Mouse (Mus musculus) MEL (cell line): ENCODE results near the gene Lonrf2. TPM values are rescaled to one million over a fixed set of nuclear protein-coding genes. Genes with fewer than 3 reads are reported as not detected.

Experiments
- DNase-seq: peaks from one replicate; pipeline ENCODE4 v3.0.0; 2011; ENCODE audit warnings: low read depth, low spot score
- H3K27ac ChIP-seq: 2 replicates; pipeline ENCODE4 v1.5.1; 2012; ENCODE audit warnings: low read depth, mild to moderate bottlenecking, control low read depth, low read length, moderate library complexity; ENCODE audit not compliant: control insufficient read depth
- H3K27me3 ChIP-seq, 2 experiments: fragments of 150-350 bp in 1 of 2; sonication (generic) in 1 of 2; 2 replicates each; pipeline ENCODE4 v1.6.1; 2012; ENCODE audit warnings: low read length in 2 of 2, mild to moderate bottlenecking in 2 of 2, improper control_type of control experiment in 1 of 2, moderate library complexity in 1 of 2; ENCODE audit not compliant: insufficient read depth in 2 of 2, control insufficient read depth in 1 of 2
- H3K36me3 ChIP-seq, 2 experiments: 2 replicates each; pipeline ENCODE4 v1.6.1; 2012 to 2014; ENCODE audit warnings: low read length in 2 of 2, improper control_type of control experiment in 1 of 2, inconsistent platforms in 1 of 2, mild to moderate bottlenecking in 1 of 2; ENCODE audit not compliant: insufficient read depth in 2 of 2, control insufficient read depth in 1 of 2
- H3K4me1 ChIP-seq, 2 experiments: fragments of 150-350 bp in 1 of 2; sonication (generic) in 1 of 2; 2 replicates each; pipeline ENCODE4 v1.6.1; 2012; ENCODE audit warnings: low read length in 2 of 2, improper control_type of control experiment in 1 of 2, mild to moderate bottlenecking in 1 of 2; ENCODE audit not compliant: insufficient read depth in 2 of 2, control insufficient read depth in 1 of 2
- H3K4me3 ChIP-seq, 2 experiments: fragments of 150-350 bp in 1 of 2; sonication (generic) in 1 of 2; 2 replicates each; pipeline ENCODE4 v1.5.1; 2012; ENCODE audit warnings: low read depth in 2 of 2, low read length in 2 of 2, mild to moderate bottlenecking in 2 of 2, moderate library complexity in 2 of 2, control low read depth in 1 of 2, improper control_type of control experiment in 1 of 2; ENCODE audit not compliant: control insufficient read depth in 1 of 2, insufficient read depth in 1 of 2
- H3K79me2 ChIP-seq: 2 replicates; pipeline ENCODE4 v1.6.1; 2012; ENCODE audit warnings: mild to moderate bottlenecking, low read length, moderate library complexity; ENCODE audit not compliant: control insufficient read depth, poor library complexity, insufficient read depth
- H3K9ac ChIP-seq: 2 replicates; pipeline ENCODE4 v1.6.1; 2012; ENCODE audit warnings: low read depth, mild to moderate bottlenecking, control low read depth, low read length, moderate library complexity; ENCODE audit not compliant: control insufficient read depth, poor library complexity, severe bottlenecking
- H3K9me3 ChIP-seq: fragments of 150-350 bp; sonication (generic); replicated peaks from 2 replicates; pipeline ENCODE4 v1.6.1; 2012; ENCODE audit warnings: mild to moderate bottlenecking, low read length, improper control_type of control experiment, moderate library complexity; ENCODE audit not compliant: insufficient read depth
- BHLHE40 ChIP-seq: IDR thresholded peaks from 2 replicates; pipeline ENCODE4 v1.6.1; 2012; ENCODE audit warnings: low read depth, mild to moderate bottlenecking, inconsistent platforms, low read length, improper control_type of control experiment, borderline replicate concordance
- CHD1 ChIP-seq: IDR thresholded peaks from 2 replicates; pipeline ENCODE4 v1.6.1; 2012; ENCODE audit warnings: low read depth, mild to moderate bottlenecking, inconsistent platforms, low read length, improper control_type of control experiment
- CHD2 ChIP-seq: IDR thresholded peaks from 2 replicates; pipeline ENCODE4 v1.6.1; 2011; ENCODE audit warnings: low read length, improper control_type of control experiment
- EP300 ChIP-seq, 2 experiments: IDR thresholded peaks; 2 replicates each; pipeline ENCODE4 v1.6.1; 2011; ENCODE audit warnings: improper control_type of control experiment in 2 of 2, low read length in 2 of 2, low read depth in 1 of 2, mild to moderate bottlenecking in 1 of 2
- MAFK ChIP-seq: IDR thresholded peaks from 2 replicates; pipeline ENCODE4 v1.6.1; 2011; ENCODE audit warnings: low read depth, mild to moderate bottlenecking, low read length, improper control_type of control experiment, borderline replicate concordance
- MAZ ChIP-seq: IDR thresholded peaks from 2 replicates; pipeline ENCODE4 v1.6.1; 2012; ENCODE audit warnings: low read depth, mild to moderate bottlenecking, inconsistent platforms, low read length, improper control_type of control experiment
- MYC ChIP-seq: IDR thresholded peaks from 2 replicates; pipeline ENCODE4 v1.6.1; 2011; ENCODE audit warnings: low read depth, mild to moderate bottlenecking, low read length, improper control_type of control experiment, moderate library complexity
- NELFE ChIP-seq: IDR thresholded peaks from 2 replicates; pipeline ENCODE4 v1.6.1; 2011; ENCODE audit warnings: low read depth, low read length, improper control_type of control experiment
- NRF1 ChIP-seq: IDR thresholded peaks from 2 replicates; pipeline ENCODE4 v1.6.1; 2014; ENCODE audit warnings: low read depth, mild to moderate bottlenecking, inconsistent platforms, low read length, improper control_type of control experiment, moderate library complexity; ENCODE audit not compliant: poor library complexity, insufficient read depth, severe bottlenecking
- POLR2A ChIP-seq, 2 experiments: IDR thresholded peaks; 2 replicates each; pipeline ENCODE4 v1.6.1; 2011 to 2012; ENCODE audit warnings: low read length in 2 of 2, mild to moderate bottlenecking in 2 of 2, control low read depth in 1 of 2, improper control_type of control experiment in 1 of 2, low read depth in 1 of 2, moderate library complexity in 1 of 2; ENCODE audit not compliant: control insufficient read depth in 1 of 2, insufficient read depth in 1 of 2, poor library complexity in 1 of 2
- POLR2AphosphoS2 ChIP-seq: IDR thresholded peaks from 2 replicates; pipeline ENCODE4 v1.6.1; 2011; ENCODE audit warnings: low read length, improper control_type of control experiment
- POLR2AphosphoS5 ChIP-seq: IDR thresholded peaks from 2 replicates; pipeline ENCODE4 v1.6.1; 2012; ENCODE audit warnings: low read depth, borderline replicate concordance, mild to moderate bottlenecking, inconsistent platforms, low read length, moderate library complexity, mixed read lengths
- RAD21 ChIP-seq: IDR thresholded peaks from 2 replicates; pipeline ENCODE4 v1.6.1; 2011; ENCODE audit warnings: mild to moderate bottlenecking, low read depth, low read length, improper control_type of control experiment
- RCOR1 ChIP-seq: IDR thresholded peaks from 2 replicates; pipeline ENCODE4 v1.6.1; 2012; ENCODE audit warnings: low read depth, mild to moderate bottlenecking, inconsistent platforms, low read length, improper control_type of control experiment
- SIN3A ChIP-seq: IDR thresholded peaks from 2 replicates; pipeline ENCODE4 v1.6.1; 2012; ENCODE audit warnings: low read length, improper control_type of control experiment, inconsistent platforms
- SMC3 ChIP-seq: IDR thresholded peaks from 2 replicates; pipeline ENCODE4 v1.6.1; 2011; ENCODE audit warnings: low read depth, low read length, improper control_type of control experiment
- TCF12 ChIP-seq: IDR thresholded peaks from 2 replicates; pipeline ENCODE4 v1.6.1; 2014; ENCODE audit warnings: low read depth, mild to moderate bottlenecking, inconsistent platforms, low read length, improper control_type of control experiment, moderate library complexity
- UBTF ChIP-seq: IDR thresholded peaks from 2 replicates; pipeline ENCODE4 v1.6.1; 2012; ENCODE audit warnings: low read depth, mild to moderate bottlenecking, inconsistent platforms, low read length, improper control_type of control experiment, moderate library complexity, borderline replicate concordance; ENCODE audit not compliant: insufficient read depth
- USF1 ChIP-seq: IDR thresholded peaks from 2 replicates; pipeline ENCODE4 v1.6.1; 2014; ENCODE audit warnings: low read depth, mild to moderate bottlenecking, inconsistent platforms, low read length, improper control_type of control experiment, moderate library complexity
- USF2 ChIP-seq, 2 experiments: IDR thresholded peaks; 2 replicates each; pipeline ENCODE4 v1.6.1; 2011 to 2012; ENCODE audit warnings: improper control_type of control experiment in 2 of 2, low read length in 2 of 2, borderline replicate concordance in 1 of 2, inconsistent platforms in 1 of 2, low read depth in 1 of 2, mild to moderate bottlenecking in 1 of 2; ENCODE audit not compliant: insufficient read depth in 1 of 2
- ZC3H11A ChIP-seq: IDR thresholded peaks from 2 replicates; pipeline ENCODE4 v1.6.1; 2012; ENCODE audit warnings: low read depth, mild to moderate bottlenecking, inconsistent platforms, low read length, improper control_type of control experiment
- ZKSCAN1 ChIP-seq: IDR thresholded peaks from 2 replicates; pipeline ENCODE4 v1.6.1; 2012; ENCODE audit warnings: low read depth, mild to moderate bottlenecking, inconsistent platforms, low read length, improper control_type of control experiment, moderate library complexity
- ZMIZ1 ChIP-seq: IDR thresholded peaks from 2 replicates; pipeline ENCODE4 v1.6.1; 2012; ENCODE audit warnings: low read depth, mild to moderate bottlenecking, inconsistent platforms, low read length, improper control_type of control experiment, moderate library complexity
- ZNF384 ChIP-seq: IDR thresholded peaks from 2 replicates; pipeline ENCODE4 v1.6.1; 2012; ENCODE audit warnings: low read depth, mild to moderate bottlenecking, inconsistent platforms, low read length, improper control_type of control experiment
- polyA plus RNA-seq, 2 experiments: library from polyadenylated mRNA; stranded (reverse) in 1 of 2; unstranded in 1 of 2; fragments of >175 nt in 1 of 2; fragments of >200 nt in 1 of 2; gene quantifications; 2 replicates each; pipeline versions ENCODE4 v1.2.1 to v1.2.4; 2012; ENCODE audit warnings: low replicate concordance in 2 of 2, low read depth in 1 of 2; ENCODE audit not compliant: insufficient read length in 2 of 2, insufficient read depth in 1 of 2, missing spikeins in 1 of 2
- total RNA-seq: library from RNA; depleted of rRNA; stranded (reverse); fragments of 300-350 nt; gene quantifications from 2 replicates; pipeline ENCODE4 v1.2.3, GENCODE M21; 2012; rRNA removed

Lonrf2 gene
- total RNA-seq (not detected in 2 replicates), polyA plus RNA-seq (not detected)

DNA sequence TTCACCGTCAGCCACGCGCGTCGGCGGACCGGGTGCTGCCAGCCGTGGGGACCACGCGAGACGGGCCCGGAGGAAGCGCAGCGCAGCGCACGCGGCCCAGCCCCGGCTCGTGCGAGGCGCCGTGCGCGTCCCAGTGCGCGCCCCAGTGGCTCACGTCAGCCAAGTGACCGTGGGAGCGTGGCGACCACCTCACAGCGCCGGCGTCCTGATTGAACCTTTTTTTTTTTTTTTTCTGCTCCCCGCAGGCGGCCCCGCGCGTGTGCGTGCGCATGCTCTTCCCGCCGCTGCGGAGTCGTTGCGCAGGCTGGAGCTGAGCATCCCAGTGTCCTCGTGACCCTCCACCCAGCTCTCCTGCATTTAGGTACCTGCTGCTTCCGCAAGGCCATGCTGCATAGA lies at the start of gene Lonrf2:
Gene Lonrf2 (minus strand): TSS at position 235 of the 396 bp plus-strand sequence.
- no peak within 1 kb of the TSS for H3K27ac ChIP-seq
- no peak within 1 kb of the TSS for H3K4me3 ChIP-seq
- H3K36me3 ChIP-seq, result no peaks in the 10 kb centered on the region; a peak in 1 of 4 replicates
- no peak for TF ChIP-seq POLR2AphosphoS5
- TF ChIP-seq, all 39 proteins: peak for 0
- no peak for DNase-seq
- Histone ChIP-seq H3K9me3 (no peaks in the 10 kb centered on the region), H3K4me1 (peaks cover 0 to 4% of the 10 kb centered on the region in 2 experiments; a peak in 1 of 4 replicates), H3K79me2 (no peaks in the 10 kb centered on the region), H3K27me3 (no peaks in the 10 kb centered on the region; a peak in 1 of 4 replicates), H3K9ac (no peak within 1 kb of the TSS)

DNA sequence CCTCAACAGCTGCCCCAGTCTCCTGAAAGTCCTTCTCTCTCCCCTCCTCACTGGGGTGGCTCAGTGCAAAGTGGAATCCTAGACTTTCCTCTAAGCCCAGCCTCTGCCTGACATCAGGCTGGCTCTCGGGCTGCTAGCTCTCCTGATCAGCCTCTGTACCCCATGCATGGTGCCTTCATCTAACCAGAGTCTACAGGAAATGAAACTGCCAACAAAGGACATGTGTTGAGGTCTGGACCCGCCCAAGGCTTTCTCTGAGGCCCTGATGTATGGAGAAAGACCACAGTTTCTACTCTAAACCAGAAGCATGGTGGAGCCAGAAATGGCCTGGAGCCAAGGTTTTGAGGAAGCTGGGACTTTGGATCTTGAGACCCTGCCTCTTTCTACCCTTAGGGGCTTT lies 49.4 kb upstream of the Lonrf2 start:
- DNase-seq, result peak; percentile 48
- Histone ChIP-seq H3K79me2 (no peaks in the 10 kb centered on the region), H3K27ac (no peak overlapping the region), H3K4me1 (peaks cover 33 to 36% of the 10 kb centered on the region in 2 experiments), H3K36me3 (peaks cover 0 to 30% of the 10 kb centered on the region in 2 experiments; a peak in 2 of 4 replicates), H3K27me3 (no peaks in the 10 kb centered on the region), H3K9me3 (no peaks in the 10 kb centered on the region), H3K4me3 (no peak overlapping the region), H3K9ac (no peak overlapping the region; the same call in 1 of the 2 replicates)
- no peak for TF ChIP-seq SMC3
- TF ChIP-seq MAFK, result no peak
- no peak for TF ChIP-seq NRF1
- TF ChIP-seq MAZ, result no peak

DNA sequence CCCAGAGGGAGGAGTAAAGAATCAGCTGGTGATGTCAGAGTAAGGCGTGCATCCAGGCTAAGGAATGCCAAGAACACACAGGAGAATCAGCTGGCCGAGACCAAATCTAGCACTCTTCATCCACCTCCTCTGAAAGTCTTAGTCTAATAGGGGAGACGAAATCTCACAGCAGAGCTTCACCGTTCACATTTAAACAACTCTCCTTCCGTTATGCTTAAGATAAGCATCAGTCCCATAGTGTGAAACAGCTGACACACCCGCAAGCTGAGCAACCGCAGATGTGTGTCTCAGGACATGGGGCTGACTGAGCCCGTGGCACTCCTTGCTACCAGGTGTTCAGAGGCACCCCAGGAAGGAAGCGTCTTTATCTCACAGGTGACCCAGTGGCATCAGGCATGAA lies 47.3 kb upstream of the Lonrf2 start:
- Histone ChIP-seq H3K4me3 (no peak overlapping the region), H3K36me3 (peaks cover 0 to 31% of the 10 kb centered on the region in 2 experiments; a peak in 2 of 4 replicates), H3K9me3 (no peaks in the 10 kb centered on the region), H3K27me3 (no peaks in the 10 kb centered on the region), H3K4me1 (peaks cover 32 to 38% of the 10 kb centered on the region in 2 experiments), H3K27ac (peak overlapping the region; percentile 11; the same call in 1 of the 2 replicates), H3K9ac (no peak overlapping the region), H3K79me2 (no peaks in the 10 kb centered on the region)
- DNase-seq, result peak; percentile 36
- TF ChIP-seq RCOR1 (no peak), POLR2AphosphoS2 (no peak), USF1 (no peak), TCF12 (peak; percentile 79), SMC3 (no peak), ZNF384 (no peak), ZKSCAN1 (no peak), BHLHE40 (no peak), MAZ (no peak), NRF1 (no peak), MYC (no peak), CHD1 (no peak), USF2 (IDR thresholded peaks at IDR 0.05; ENCODE audit: borderline replicate concordance in 1 of 2, insufficient read depth in 1 of 2, low read depth in 1 of 2, low read length in 2 of 2) (no peak), POLR2A (IDR thresholded peaks at IDR 0.05; ENCODE audit: control insufficient read depth in 1 of 2, insufficient read depth in 1 of 2, low read depth in 1 of 2, low read length in 2 of 2, poor library complexity in 1 of 2) (no peak), MAFK (no peak), SIN3A (no peak; the same call in 1 of the 2 replicates), CHD2 (no peak), UBTF (no peak), ZC3H11A (no peak), RAD21 (no peak), NELFE (no peak), ZMIZ1 (no peak), EP300 (IDR thresholded peaks at IDR 0.05; ENCODE audit: low read depth in 1 of 2, low read length in 2 of 2) (peak in 1 of 2 experiments; percentile 75; a peak in 2 of 4 replicates)
